Mouse (Mus musculus) Patski (cell line): Measurements from ENCODE around the gene Thyn1. TPM values are rescaled to one million over a fixed set of nuclear protein-coding genes. Genes with fewer than 3 reads are reported as not detected.
A peak's percentile ranks its signal among the peaks of the same experiment; 100 is the strongest.

Experiments used
- ATAC-seq: fragments of 100-300 bp; one replicate; pipeline ENCODE4 v1.8.0; 2021
- CTCF ChIA-PET: fragments of 350-600 bp; sonication (Branson Sonifier 250); formaldehyde crosslinking; loops from one replicate; lab custom pipeline; 2022; ENCODE audit warnings: inconsistent platforms; lab: Charles Lee
- POLR2A ChIA-PET: fragments of 350-600 bp; sonication (Branson Sonifier 250); formaldehyde crosslinking; loops from one replicate; lab custom pipeline; 2022; ENCODE audit warnings: antibody characterized with exemption, inconsistent platforms; lab: Charles Lee
- DNase-seq: peaks from one replicate; pipeline ENCODE4 v3.0.0-alpha.2; 2011; ENCODE audit warnings: low read depth, low spot score
- H3K27me3 ChIP-seq: fragments of 371-371 bp; one replicate; pipeline ENCODE4 v1.5.1; 2021
- CTCF ChIP-seq: fragments of 100-300 bp; IDR thresholded peaks from one replicate; pipeline ENCODE4 v1.5.1; 2021
- in situ Hi-C: fragments of 300-500 bp; cut with MboI; formaldehyde crosslinking; loops from 3 replicates; pipeline ENCODE4 v1.11.1; 2018; ENCODE audit warnings: low pct_unique_long_range_greater_than_20kb, mixed read lengths
- polyA plus RNA-seq: library from polyadenylated mRNA; unstranded; gene quantifications from one replicate; pipeline ENCODE4 v1.2.3, GENCODE M21; 2021

The Thyn1 gene
- polyA plus RNA-seq, result 63.2 TPM

- peak; percentile 68 for DNase-seq
- CTCF ChIA-PET, result no interaction called here
- POLR2A ChIA-PET, result no interaction called here
- TF ChIP-seq CTCF, result no peak
- peak; percentile 99 for ATAC-seq
- in situ Hi-C loops, result no loop called here
- H3K27me3 ChIP-seq, result no peaks in the 10 kb centered on the region
Measured at GRCm38 (mm10) chr9:26999461-27000395, at the start of gene Thyn1, which contains the start of gene Acad8. Thyn1 (plus strand) TSS chr9:26999710. Acad8 (minus strand) TSS chr9:26999566.

GRCm38 (mm10) chr9:26977754-26978153, 21.8 kb upstream of the Thyn1 start:
- DNase-seq, result no peak
- ChIA-PET POLR2A (no interaction called here), CTCF (interaction anchor here (1.2 kb wide), 1 partner anchor 13 kb away, joined by 4 read pairs; no protein-coding TSS in a partner anchor)
- ATAC-seq, result no peak
- no peak for TF ChIP-seq CTCF
- in situ Hi-C loops, result no loop called here
- H3K27me3 ChIP-seq, result no peaks in the 10 kb centered on the region

GRCm38 (mm10) chr9:26978776-26979175, 20.7 kb upstream of the Thyn1 start:
- in situ Hi-C loops, result no loop called here
- no peaks in the 10 kb centered on the region for H3K27me3 ChIP-seq
- no peak for TF ChIP-seq CTCF
- CTCF ChIA-PET, result interaction anchor here (1.2 kb wide), 1 partner anchor 12 kb away, joined by 4 read pairs; no protein-coding TSS in a partner anchor
- no peak for ATAC-seq
- POLR2A ChIA-PET, result no interaction called here
- no peak for DNase-seq

- no peak for DNase-seq
- ChIA-PET POLR2A (no interaction called here), CTCF (no interaction called here)
- in situ Hi-C loops, result no loop called here
- no peak for TF ChIP-seq CTCF
- H3K27me3 ChIP-seq, result no peaks in the 10 kb centered on the region
- ATAC-seq, result no peak
Measured at GRCm38 (mm10) chr9:26985090-26985613, 14.4 kb upstream of the Thyn1 start.

- TF ChIP-seq CTCF, result no peak
- in situ Hi-C loops, result no loop called here
- H3K27me3 ChIP-seq, result no peaks in the 10 kb centered on the region
- ChIA-PET POLR2A (no interaction called here), CTCF (no interaction called here)
- ATAC-seq (no peak), DNase-seq (no peak)
Measured at GRCm38 (mm10) chr9:26985668-26986277, 13.7 kb upstream of the Thyn1 start.

- ChIA-PET CTCF (interaction anchor here (1.4 kb wide), 1 partner anchor 12 kb away, joined by 4 read pairs; no protein-coding TSS in a partner anchor), POLR2A (no interaction called here)
- in situ Hi-C loops, result no loop called here
- DNase-seq (no peak), ATAC-seq (no peak)
- no peak for TF ChIP-seq CTCF
- no peaks in the 10 kb centered on the region for H3K27me3 ChIP-seq
Measured at GRCm38 (mm10) chr9:26990181-26990580, 9.3 kb upstream of the Thyn1 start.

- ATAC-seq (no peak), DNase-seq (no peak)
- in situ Hi-C loops, result no loop called here
- H3K27me3 ChIP-seq, result no peaks in the 10 kb centered on the region
- ChIA-PET CTCF (no interaction called here), POLR2A (no interaction called here)
- no peak for TF ChIP-seq CTCF
Measured at GRCm38 (mm10) chr9:26993118-26993517, 6.4 kb upstream of the Thyn1 start.

GRCm38 (mm10) chr9:26993900-26994299, 5.6 kb upstream of the Thyn1 start:
- no peak for TF ChIP-seq CTCF
- in situ Hi-C loops, result no loop called here
- ATAC-seq (peak; percentile 88), DNase-seq (peak; percentile 10)
- ChIA-PET POLR2A (no interaction called here), CTCF (no interaction called here)
- no peaks in the 10 kb centered on the region for H3K27me3 ChIP-seq

- H3K27me3 ChIP-seq, result no peaks in the 10 kb centered on the region
- DNase-seq (no peak), ATAC-seq (no peak)
- in situ Hi-C loops, result no loop called here
- no peak for TF ChIP-seq CTCF
- ChIA-PET POLR2A (no interaction called here), CTCF (no interaction called here)
Measured at GRCm38 (mm10) chr9:26997062-26997461, 2.4 kb upstream of the Thyn1 start.

- ATAC-seq (no peak), DNase-seq (no peak)
- ChIA-PET CTCF (no interaction called here), POLR2A (no interaction called here)
- no peak for TF ChIP-seq CTCF
- in situ Hi-C loops, result no loop called here
- H3K27me3 ChIP-seq, result no peaks in the 10 kb centered on the region
Measured at GRCm38 (mm10) chr9:26997501-26997900, 2.0 kb upstream of the Thyn1 start.
